Mouse (Mus musculus) intestine, postnatal 0 days (tissue): ENCODE measurements around the gene Ltc4s. TPM values are rescaled to one million over a fixed set of nuclear protein-coding genes. Genes with fewer than 3 reads are reported as not detected.

Experiments
- ATAC-seq: fragments of 200-750 bp; cut with Nextera tagmentation; 2 replicates; pipeline ENCODE4 v1.8.0; 2017; ENCODE audit warnings: mild to moderate bottlenecking, moderate TSS enrichment, moderate library complexity
- H3K27ac ChIP-seq: fragments of 300-500 bp; sonication (generic); 2 replicates; pipeline ENCODE4 v1.5.1; 2014; ENCODE audit warnings: mild to moderate bottlenecking, low read depth, low read length, moderate library complexity
- H3K27me3 ChIP-seq: fragments of 300-500 bp; sonication (generic); replicated peaks from 2 replicates; pipeline ENCODE4 v1.6.1; 2014; ENCODE audit warnings: low read length, mixed read lengths; ENCODE audit not compliant: control insufficient read depth, insufficient read depth
- H3K36me3 ChIP-seq: fragments of 300-500 bp; sonication (generic); 2 replicates; pipeline ENCODE4 v1.6.1; 2014; ENCODE audit warnings: mild to moderate bottlenecking, moderate library complexity; ENCODE audit not compliant: control insufficient read depth, insufficient read depth
- H3K4me1 ChIP-seq: fragments of 300-500 bp; sonication (generic); replicated peaks from 2 replicates; pipeline ENCODE4 v1.6.1; 2014; ENCODE audit warnings: antibody characterized with exemption, low read length, mixed read lengths; ENCODE audit not compliant: control insufficient read depth, insufficient read depth
- H3K4me2 ChIP-seq: fragments of 300-500 bp; sonication (generic); replicated peaks from 2 replicates; pipeline ENCODE4 v1.6.1; 2014; ENCODE audit warnings: low read depth, mild to moderate bottlenecking, moderate library complexity
- H3K4me3 ChIP-seq: fragments of 300-500 bp; sonication (generic); 2 replicates; pipeline ENCODE4 v1.5.1; 2014; ENCODE audit warnings: low read depth, low read length
- H3K9ac ChIP-seq: fragments of 300-500 bp; sonication (generic); 2 replicates; pipeline ENCODE4 v1.6.1; 2014; ENCODE audit warnings: mild to moderate bottlenecking, low read depth, low read length
- H3K9me3 ChIP-seq: fragments of 300-500 bp; sonication (generic); 2 replicates; pipeline ENCODE4 v1.6.1; 2016; ENCODE audit warnings: mixed run types; ENCODE audit not compliant: control insufficient read depth
- CTCF ChIP-seq: sonication (generic); IDR thresholded peaks from 2 replicates; pipeline ENCODE4 v1.5.1; 2016; ENCODE audit warnings: low read depth, mild to moderate bottlenecking, control low read depth, antibody characterized with exemption, moderate library complexity
- WGBS: fragments of 180-500 bp; shearing (Covaris S2); extraction: QIAGEN DNeasy Blood & Tissue Kit; methylation state at CpG from one replicate; pipeline ENCODE4 v1.1.7; 2014; 5-methylcytosine and 5-hydroxymethylcytosine counted together
- microRNA-seq: library from miRNA; unstranded; fragments of <30 nt; microRNA quantifications from one replicate; pipeline ENCODE4, GENCODE M21; 2016
- polyA plus RNA-seq: library from polyadenylated mRNA; unstranded; fragments of >200 nt; fragmentation: Nextera tagmentation; extraction: Ambion mirVana; gene quantifications from 2 replicates; pipeline ENCODE4 v1.2.1, GENCODE M21; 2015

The Ltc4s gene
- polyA plus RNA-seq, 1 experiment from 2014 or later = 39.5 TPM

- 50% methylated on average over 7 of the region's 7 CpGs for WGBS
- Histone ChIP-seq H3K4me2 (no peak overlapping the region), H3K36me3 (peaks cover 11% of the 10 kb centered on the region), H3K9ac (no peak overlapping the region), H3K27me3 (no peaks in the 10 kb centered on the region), H3K4me1 (no peaks in the 10 kb centered on the region), H3K27ac (peak overlapping the region; percentile 78), H3K9me3 (no peaks in the 10 kb centered on the region), H3K4me3 (no peak overlapping the region)
- TF ChIP-seq CTCF = peak; percentile 51
- peak; percentile 36; the same call in 1 of the 2 replicates for ATAC-seq
Measured at GRCm38 (mm10) chr11:50194070-50194469, 44.3 kb downstream of the Ltc4s start.

GRCm38 (mm10) chr11:50192278-50192677 is 46.1 kb downstream of the Ltc4s start:
- Histone ChIP-seq H3K9me3 (no peaks in the 10 kb centered on the region), H3K36me3 (no peaks in the 10 kb centered on the region), H3K4me3 (no peak overlapping the region), H3K27ac (no peak overlapping the region), H3K9ac (no peak overlapping the region), H3K4me2 (no peak overlapping the region), H3K27me3 (no peaks in the 10 kb centered on the region), H3K4me1 (no peaks in the 10 kb centered on the region)
- TF ChIP-seq CTCF = no peak
- no peak for ATAC-seq
- WGBS = 76% methylated on average over 3 of the region's 3 CpGs

- Histone ChIP-seq H3K27me3 (no peaks in the 10 kb centered on the region), H3K36me3 (no peaks in the 10 kb centered on the region), H3K4me3 (no peak overlapping the region), H3K4me1 (no peaks in the 10 kb centered on the region), H3K9me3 (no peaks in the 10 kb centered on the region), H3K4me2 (no peak overlapping the region), H3K27ac (no peak overlapping the region), H3K9ac (no peak overlapping the region)
- WGBS = 56% methylated on average over 4 of the region's 4 CpGs
- ATAC-seq = no peak
- no peak for TF ChIP-seq CTCF
Measured at GRCm38 (mm10) chr11:50190362-50190761, 48.1 kb downstream of the Ltc4s start.

- no peak overlapping the region for H3K4me2 ChIP-seq
- no peak for TF ChIP-seq CTCF
- H3K4me3 ChIP-seq = no peak overlapping the region
- H3K36me3 ChIP-seq = no peaks in the 10 kb centered on the region
- no peaks in the 10 kb centered on the region for H3K4me1 ChIP-seq
- H3K9me3 ChIP-seq = no peaks in the 10 kb centered on the region
- H3K9ac ChIP-seq = no peak overlapping the region
- H3K27ac ChIP-seq = no peak overlapping the region
- H3K27me3 ChIP-seq = no peaks in the 10 kb centered on the region
- ATAC-seq = no peak
- 54% methylated on average over 7 of the region's 7 CpGs for WGBS
Measured at GRCm38 (mm10) chr11:50188682-50189081, 49.7 kb downstream of the Ltc4s start.

Small RNA genes lying within 50 kb of the gene (microRNA-seq; reads per million reads assigned to microRNA genes)
- not detected for gene Mir6919

Other genes starting within 250 kb of the Ltc4s start
- 46.5 and 52.2 TPM in 2 replicates for gene Rnf130, start 213.3 kb downstream of the Ltc4s start, polyA plus RNA-seq
- 16.7 and 18.0 TPM in 2 replicates for gene Tbc1d9b, start 107.2 kb downstream of the Ltc4s start, polyA plus RNA-seq
- gene Mrnip, start 64.2 kb downstream of the Ltc4s start, polyA plus RNA-seq = 6.1 and 7.0 TPM in 2 replicates
- gene Sqstm1, start 27.8 kb downstream of the Ltc4s start, polyA plus RNA-seq = 197 and 213 TPM in 2 replicates
- 33.2 and 35.0 TPM in 2 replicates for gene Mgat4b, start 27.7 kb downstream of the Ltc4s start, polyA plus RNA-seq
- 2.5 and 2.6 TPM in 2 replicates for gene Maml1, start 53.7 kb upstream of the Ltc4s start, polyA plus RNA-seq
- 181 and 187 TPM in 2 replicates for gene Canx, start 87.1 kb upstream of the Ltc4s start, polyA plus RNA-seq
- 0.17 and 0.30 TPM in 2 replicates for gene Cby3, start 115.8 kb upstream of the Ltc4s start, polyA plus RNA-seq
- gene Hnrnph1, start 138.4 kb upstream of the Ltc4s start, polyA plus RNA-seq = 111 and 112 TPM in 2 replicates
- 19.1 and 21.1 TPM in 2 replicates for gene Rufy1, start 192.5 kb upstream of the Ltc4s start, polyA plus RNA-seq